Mouse (Mus musculus) limb, embryonic 13.5 days (tissue): Measurements from ENCODE around the gene Ostm1. TPM values are rescaled to one million over a fixed set of nuclear protein-coding genes. Genes with fewer than 3 reads are reported as not detected.

Experiments
- ATAC-seq: fragments of 200-750 bp; cut with Nextera tagmentation; 2 replicates; pipeline ENCODE4 v1.8.0; 2017; ENCODE audit warnings: low read depth, moderate number of reproducible peaks, moderate TSS enrichment; ENCODE audit not compliant: low FRiP score
- H3K27ac ChIP-seq: fragments of 300-500 bp; sonication (generic); 2 replicates; pipeline ENCODE4 v1.5.1; 2015; ENCODE audit warnings: inconsistent platforms, mild to moderate bottlenecking, moderate library complexity
- H3K27me3 ChIP-seq: fragments of 300-500 bp; sonication (generic); 2 replicates; pipeline ENCODE4 v1.6.1; 2015; ENCODE audit warnings: mild to moderate bottlenecking, inconsistent platforms
- H3K36me3 ChIP-seq: fragments of 300-500 bp; sonication (generic); 2 replicates; pipeline ENCODE4 v1.6.1; 2015; ENCODE audit warnings: inconsistent platforms, mild to moderate bottlenecking, moderate library complexity
- H3K4me1 ChIP-seq: fragments of 300-500 bp; sonication (generic); 2 replicates; pipeline ENCODE4 v1.6.1; 2015; ENCODE audit warnings: inconsistent platforms
- H3K4me2 ChIP-seq: fragments of 300-500 bp; sonication (generic); replicated peaks from 2 replicates; pipeline ENCODE4 v1.6.1; 2015; ENCODE audit warnings: inconsistent platforms, mild to moderate bottlenecking, moderate library complexity
- H3K4me3 ChIP-seq: fragments of 300-500 bp; sonication (generic); 2 replicates; pipeline ENCODE4 v1.5.1; 2015; ENCODE audit warnings: moderate library complexity, mild to moderate bottlenecking, inconsistent platforms
- H3K9ac ChIP-seq: fragments of 300-500 bp; sonication (generic); 2 replicates; pipeline ENCODE4 v1.6.1; 2015; ENCODE audit warnings: mild to moderate bottlenecking, inconsistent platforms
- H3K9me3 ChIP-seq: fragments of 300-500 bp; sonication (generic); 2 replicates; pipeline ENCODE4 v1.6.1; 2016; ENCODE audit warnings: inconsistent platforms
- WGBS: fragments of 180-500 bp; shearing (Covaris S2); methylation state at CpG from one replicate; pipeline ENCODE4 v1.1.7; 2015; 5-methylcytosine and 5-hydroxymethylcytosine counted together
- polyA plus RNA-seq: library from polyadenylated mRNA; unstranded; fragments of >200 nt; fragmentation: Nextera tagmentation; extraction: Ambion mirVana; gene quantifications from 2 replicates; pipeline ENCODE4 v1.2.1, GENCODE M21; 2015

Gene Ostm1
- polyA plus RNA-seq, 1 experiment from 2014 or later = 7.6 TPM

GRCm38 (mm10) chr10:42606757-42607156, 23.1 kb downstream of the Ostm1 start:
- H3K4me3 ChIP-seq = no peak overlapping the region
- no peak overlapping the region for H3K9ac ChIP-seq
- no peak for ATAC-seq
- peaks cover 20% of the 10 kb centered on the region for H3K9me3 ChIP-seq
- H3K4me2 ChIP-seq = no peak overlapping the region
- WGBS = 76% methylated on average over 4 of the region's 4 CpGs
- H3K27ac ChIP-seq = no peak overlapping the region
- H3K27me3 ChIP-seq = peaks cover 66% of the 10 kb centered on the region
- H3K36me3 ChIP-seq = no peaks in the 10 kb centered on the region
- H3K4me1 ChIP-seq = no peaks in the 10 kb centered on the region

GRCm38 (mm10) chr10:42613075-42613474, 29.5 kb downstream of the Ostm1 start:
- H3K4me2 ChIP-seq = no peak overlapping the region
- no peak for ATAC-seq
- H3K9ac ChIP-seq = no peak overlapping the region
- H3K9me3 ChIP-seq = peaks cover 2% of the 10 kb centered on the region
- peaks cover 11% of the 10 kb centered on the region for H3K4me1 ChIP-seq
- no peak overlapping the region for H3K27ac ChIP-seq
- no peak overlapping the region for H3K4me3 ChIP-seq
- peaks cover 95% of the 10 kb centered on the region for H3K27me3 ChIP-seq
- no peaks in the 10 kb centered on the region for H3K36me3 ChIP-seq
- 5% methylated on average over 12 of the region's 12 CpGs for WGBS

DNA sequence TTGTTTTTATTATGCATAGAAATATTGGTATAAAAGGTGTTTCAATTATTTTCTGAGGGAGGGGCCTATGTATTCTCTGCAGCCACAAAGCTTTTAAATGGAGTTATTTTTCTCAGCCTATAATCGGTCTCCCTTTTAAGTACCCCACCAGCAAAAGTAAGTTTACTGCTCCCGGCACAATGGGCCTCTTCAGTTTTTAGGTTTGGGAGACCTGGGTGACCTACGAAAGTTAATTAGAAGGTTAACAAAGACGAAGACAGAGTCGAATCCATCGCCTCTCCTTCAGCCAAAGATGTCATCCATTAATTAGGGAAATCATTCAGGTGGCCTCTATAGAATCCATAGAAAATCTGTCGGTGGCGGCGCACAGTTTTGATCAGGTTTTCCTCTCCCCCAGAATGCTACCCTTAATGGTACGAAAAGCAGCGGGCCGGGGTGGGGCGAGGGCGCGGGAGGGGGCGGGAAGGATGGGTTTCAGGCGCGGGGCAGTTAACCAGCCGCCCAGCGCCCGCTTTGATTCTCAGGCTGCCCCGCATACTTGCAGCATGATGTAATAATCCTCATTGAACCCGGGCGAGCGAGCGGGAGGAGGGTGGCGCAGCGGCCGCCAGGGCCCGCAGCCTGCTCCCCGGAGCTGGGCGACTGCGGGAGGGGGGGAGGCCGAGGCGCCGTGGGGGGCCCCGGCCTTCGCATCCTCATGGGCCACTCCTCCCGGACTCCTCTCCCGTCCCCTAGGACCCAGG, 30.2 kb downstream of the Ostm1 start:
- peak overlapping the region; percentile 74 for H3K4me2 ChIP-seq
- H3K4me1 ChIP-seq = peaks cover 11% of the 10 kb centered on the region
- peak overlapping the region; percentile 27; the same call in 1 of the 2 replicates for H3K9ac ChIP-seq
- no peak overlapping the region for H3K27ac ChIP-seq
- no peaks in the 10 kb centered on the region for H3K9me3 ChIP-seq
- peaks cover 95% of the 10 kb centered on the region for H3K27me3 ChIP-seq
- H3K36me3 ChIP-seq = no peaks in the 10 kb centered on the region
- 0 out of 2 replicates have a peak, but pooled peaks have one; percentile 32 for ATAC-seq
- H3K4me3 ChIP-seq = peak overlapping the region; percentile 43
- under 1% methylated on average over 40 of the region's 40 CpGs for WGBS

- Histone ChIP-seq H3K27ac (no peak overlapping the region), H3K9me3 (no peaks in the 10 kb centered on the region), H3K4me3 (no peak overlapping the region), H3K4me1 (peaks cover 11% of the 10 kb centered on the region), H3K36me3 (no peaks in the 10 kb centered on the region), H3K4me2 (no peak overlapping the region), H3K27me3 (peaks cover 95% of the 10 kb centered on the region), H3K9ac (no peak overlapping the region)
- no peak for ATAC-seq
- 7% methylated on average over 9 of the region's 9 CpGs for WGBS
Observed at GRCm38 (mm10) chr10:42614766-42615165, 31.1 kb downstream of the Ostm1 start.

DNA sequence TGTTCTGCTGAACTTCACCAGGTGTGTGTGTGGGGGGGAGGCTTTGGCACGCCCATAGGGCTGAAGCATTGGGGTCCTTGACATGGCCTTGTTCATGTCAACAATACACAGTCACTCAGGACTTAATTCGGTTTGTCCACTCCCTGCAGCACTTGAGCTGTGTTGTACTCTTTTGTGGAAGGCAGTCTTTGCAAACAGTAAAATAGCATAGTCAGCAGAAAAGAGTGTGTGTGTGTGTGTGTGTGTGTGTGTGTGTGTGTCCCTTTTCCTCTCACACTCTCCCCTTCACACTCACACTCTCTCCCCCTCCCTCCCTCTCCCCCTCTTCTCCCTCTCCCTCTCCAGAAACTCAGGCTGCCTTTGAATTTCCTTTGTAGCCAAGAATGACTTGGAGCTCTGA, 34.7 kb downstream of the Ostm1 start:
- H3K27me3 ChIP-seq = peaks cover 97% of the 10 kb centered on the region
- H3K36me3 ChIP-seq = no peaks in the 10 kb centered on the region
- no peak overlapping the region for H3K4me3 ChIP-seq
- no peak overlapping the region for H3K9ac ChIP-seq
- peaks cover 11% of the 10 kb centered on the region for H3K4me1 ChIP-seq
- no peak overlapping the region for H3K4me2 ChIP-seq
- 44% methylated on average over 2 of the region's 2 CpGs for WGBS
- no peaks in the 10 kb centered on the region for H3K9me3 ChIP-seq
- no peak for ATAC-seq
- H3K27ac ChIP-seq = no peak overlapping the region

GRCm38 (mm10) chr10:42625907-42626306, 42.3 kb downstream of the Ostm1 start:
- no peaks in the 10 kb centered on the region for H3K4me1 ChIP-seq
- 78% methylated on average over 2 of the region's 2 CpGs for WGBS
- no peak for ATAC-seq
- no peak overlapping the region for H3K27ac ChIP-seq
- H3K36me3 ChIP-seq = no peaks in the 10 kb centered on the region
- no peaks in the 10 kb centered on the region for H3K9me3 ChIP-seq
- no peak overlapping the region for H3K9ac ChIP-seq
- no peak overlapping the region for H3K4me3 ChIP-seq
- peaks cover 95% of the 10 kb centered on the region for H3K27me3 ChIP-seq
- no peak overlapping the region for H3K4me2 ChIP-seq

DNA sequence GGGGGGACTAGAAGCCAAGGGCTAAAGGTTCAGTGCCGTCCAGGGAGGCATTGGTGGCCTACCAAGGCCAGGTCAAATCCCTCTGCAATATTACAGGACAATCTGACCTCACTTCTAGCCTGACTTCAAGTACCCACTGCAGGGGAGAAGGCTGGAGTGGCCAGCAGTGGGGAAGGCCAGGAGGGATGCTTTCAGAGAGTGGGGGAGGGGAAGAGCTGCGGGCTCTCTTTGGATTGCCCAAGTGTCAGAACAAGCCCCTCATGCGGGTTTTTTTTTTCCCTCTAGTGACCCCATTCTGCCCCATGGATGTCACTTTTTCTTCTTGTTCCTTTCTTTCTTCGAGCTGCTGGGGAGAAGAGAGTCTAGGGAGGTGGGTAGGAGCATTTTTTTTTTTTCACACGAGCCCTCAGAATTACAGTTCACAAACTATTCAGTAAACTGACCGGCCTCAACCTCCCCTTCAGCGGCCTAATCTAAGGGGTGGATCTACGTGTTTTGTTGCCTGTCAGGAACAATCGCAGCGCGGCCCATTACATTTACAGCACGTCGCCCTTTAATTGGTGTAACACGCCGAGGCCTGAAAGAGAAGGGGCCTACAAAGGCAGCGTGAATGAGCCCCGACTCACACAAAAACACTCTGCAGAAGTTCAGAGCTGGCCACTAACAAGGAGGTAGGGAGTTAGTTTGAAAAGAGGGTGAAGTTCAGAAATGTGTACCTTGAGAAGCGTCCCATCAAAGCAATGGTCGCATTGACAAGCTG, 47.2 kb downstream of the Ostm1 start:
- H3K27me3 ChIP-seq = peaks cover 100% of the 10 kb centered on the region
- no peak overlapping the region for H3K9ac ChIP-seq
- H3K36me3 ChIP-seq = no peaks in the 10 kb centered on the region
- H3K9me3 ChIP-seq = no peaks in the 10 kb centered on the region
- no peak overlapping the region for H3K4me2 ChIP-seq
- no peak for ATAC-seq
- peaks cover 28% of the 10 kb centered on the region for H3K4me1 ChIP-seq
- no peak overlapping the region for H3K27ac ChIP-seq
- WGBS = 2% methylated on average over 19 of the region's 19 CpGs
- no peak overlapping the region for H3K4me3 ChIP-seq

DNA sequence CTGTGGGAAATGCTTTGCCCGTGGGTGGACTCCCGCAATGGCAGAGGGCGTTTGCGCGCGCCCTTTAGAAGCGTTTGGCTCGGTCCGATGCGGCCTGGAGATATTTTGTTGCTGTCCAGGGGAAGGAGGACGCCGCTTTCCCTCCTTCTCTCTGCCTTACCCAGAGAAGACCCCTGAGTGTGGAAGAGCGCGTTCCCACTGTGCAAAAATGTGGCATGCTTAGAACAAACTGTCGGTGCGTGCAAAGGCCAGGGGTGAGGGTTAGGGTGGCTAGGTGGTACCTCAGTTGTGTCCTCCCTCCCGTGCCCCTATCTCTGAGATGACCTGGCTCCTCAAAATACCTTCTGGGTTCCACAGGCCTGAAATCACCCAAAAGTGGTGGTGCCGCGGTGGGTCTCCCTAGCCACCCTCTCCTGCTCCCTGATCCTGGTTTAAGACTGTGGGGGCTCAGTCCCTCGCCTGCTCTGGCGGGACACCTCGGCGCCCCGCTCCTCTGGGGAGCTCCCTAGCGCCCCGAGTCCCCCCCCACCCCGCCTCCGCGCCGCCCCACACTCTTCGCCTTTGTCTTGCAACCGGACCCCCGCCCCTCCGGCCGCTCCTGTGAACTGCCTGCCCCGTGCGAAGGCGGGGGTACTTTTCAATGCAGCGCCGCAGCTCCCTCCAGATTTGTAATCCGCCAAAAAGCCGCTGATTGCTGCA, 48.3 kb downstream of the Ostm1 start:
- Histone ChIP-seq H3K36me3 (no peaks in the 10 kb centered on the region), H3K9ac (no peak overlapping the region), H3K4me2 (peak overlapping the region; percentile 33), H3K27ac (no peak overlapping the region), H3K9me3 (no peaks in the 10 kb centered on the region), H3K4me3 (peak overlapping the region; percentile 37; the same call in 1 of the 2 replicates), H3K27me3 (peaks cover 100% of the 10 kb centered on the region), H3K4me1 (peaks cover 35% of the 10 kb centered on the region)
- ATAC-seq = no peak
- WGBS = 2% methylated on average over 41 of the region's 42 CpGs

GRCm38 (mm10) chr10:42632453-42633360, 49.1 kb downstream of the Ostm1 start:
- peaks cover 100% of the 10 kb centered on the region for H3K27me3 ChIP-seq
- H3K4me2 ChIP-seq = peak overlapping the region; percentile 56
- no peak overlapping the region for H3K27ac ChIP-seq
- no peak for ATAC-seq
- H3K4me1 ChIP-seq = peaks cover 36% of the 10 kb centered on the region
- H3K9me3 ChIP-seq = no peaks in the 10 kb centered on the region
- peak overlapping the region; percentile 37 for H3K4me3 ChIP-seq
- WGBS = 2% methylated on average over 39 of the region's 39 CpGs
- no peak overlapping the region for H3K9ac ChIP-seq
- H3K36me3 ChIP-seq = no peaks in the 10 kb centered on the region

GRCm38 (mm10) chr10:42633361-42634121, 49.9 kb downstream of the Ostm1 start:
- no peak overlapping the region for H3K27ac ChIP-seq
- no peak overlapping the region for H3K9ac ChIP-seq
- 3% methylated on average over 23 of the region's 23 CpGs for WGBS
- H3K4me2 ChIP-seq = peak overlapping the region; percentile 56
- no peaks in the 10 kb centered on the region for H3K36me3 ChIP-seq
- H3K4me1 ChIP-seq = peaks cover 36% of the 10 kb centered on the region
- ATAC-seq = no peak
- H3K4me3 ChIP-seq = peak overlapping the region; percentile 37
- peaks cover 99% of the 10 kb centered on the region for H3K27me3 ChIP-seq
- no peaks in the 10 kb centered on the region for H3K9me3 ChIP-seq
